Mouse (Mus musculus): ENCODE results near the gene Ano1.
A peak's percentile ranks its signal among the peaks of the same experiment; 100 is the strongest.

Ano1 gene

GRCm38 (mm10) chr7:144656261-144656967 lies 95.4 kb downstream of the Ano1 start:
- no peak for ATAC-seq (ENCODE audit: insufficient number of reproducible peaks, low FRiP score, low TSS enrichment)

GRCm38 (mm10) chr7:144653681-144654425 lies 97.9 kb downstream of the Ano1 start:
- ATAC-seq (ENCODE audit: insufficient number of reproducible peaks, low FRiP score, low TSS enrichment), result 0 out of 2 replicates have a peak, but pooled peaks have one; percentile 49

GRCm38 (mm10) chr7:144647547-144647946 lies 104.2 kb downstream of the Ano1 start:
- ATAC-seq (ENCODE audit: insufficient number of reproducible peaks, low FRiP score, low TSS enrichment), result no peak

GRCm38 (mm10) chr7:144640817-144641216 lies 111.0 kb downstream of the Ano1 start:
- ATAC-seq (ENCODE audit: insufficient number of reproducible peaks, low FRiP score, low TSS enrichment), result no peak

- no peak for ATAC-seq (ENCODE audit: insufficient number of reproducible peaks, low FRiP score, low TSS enrichment)
These were observed 115.8 kb downstream of the Ano1 start for GRCm38 (mm10) chr7:144636000-144636399.

- no peak for ATAC-seq (ENCODE audit: insufficient number of reproducible peaks, low FRiP score, low TSS enrichment)
These were observed 116.9 kb downstream of the Ano1 start for GRCm38 (mm10) chr7:144634875-144635274.

GRCm38 (mm10) chr7:144634450-144634849 lies 117.3 kb downstream of the Ano1 start:
- ATAC-seq (ENCODE audit: insufficient number of reproducible peaks, low FRiP score, low TSS enrichment), result no peak

- ATAC-seq (ENCODE audit: insufficient number of reproducible peaks, low FRiP score, low TSS enrichment), result no peak
These were observed 119.5 kb downstream of the Ano1 start for GRCm38 (mm10) chr7:144632321-144632720.

- ATAC-seq (ENCODE audit: insufficient number of reproducible peaks, low FRiP score, low TSS enrichment), result no peak
These were observed 121.2 kb downstream of the Ano1 start for GRCm38 (mm10) chr7:144630622-144631021.

- ATAC-seq (ENCODE audit: insufficient number of reproducible peaks, low FRiP score, low TSS enrichment), result no peak
These were observed 123.3 kb downstream of the Ano1 start for GRCm38 (mm10) chr7:144628334-144628915.

- ATAC-seq (ENCODE audit: insufficient number of reproducible peaks, low FRiP score, low TSS enrichment), result no peak
These were observed 124.0 kb downstream of the Ano1 start for GRCm38 (mm10) chr7:144627606-144628333.

GRCm38 (mm10) chr7:144626042-144626441 lies 125.7 kb downstream of the Ano1 start:
- no peak for ATAC-seq (ENCODE audit: insufficient number of reproducible peaks, low FRiP score, low TSS enrichment)

GRCm38 (mm10) chr7:144620721-144621681 lies 130.8 kb downstream of the Ano1 start:
- ATAC-seq (ENCODE audit: insufficient number of reproducible peaks, low FRiP score, low TSS enrichment), result no peak

- no peak for ATAC-seq (ENCODE audit: insufficient number of reproducible peaks, low FRiP score, low TSS enrichment)
These were observed 131.5 kb downstream of the Ano1 start for GRCm38 (mm10) chr7:144620315-144620714.

GRCm38 (mm10) chr7:144615343-144615742 lies 136.4 kb downstream of the Ano1 start:
- ATAC-seq (ENCODE audit: insufficient number of reproducible peaks, low FRiP score, low TSS enrichment), result no peak

- no peak for ATAC-seq (ENCODE audit: insufficient number of reproducible peaks, low FRiP score, low TSS enrichment)
These were observed 138.9 kb downstream of the Ano1 start for GRCm38 (mm10) chr7:144612829-144613228.

- no peak for ATAC-seq (ENCODE audit: insufficient number of reproducible peaks, low FRiP score, low TSS enrichment)
These were observed 139.4 kb downstream of the Ano1 start for GRCm38 (mm10) chr7:144612351-144612750.

- ATAC-seq (ENCODE audit: insufficient number of reproducible peaks, low FRiP score, low TSS enrichment), result no peak
These were observed 140.2 kb downstream of the Ano1 start for GRCm38 (mm10) chr7:144611595-144611994.

- no peak for ATAC-seq (ENCODE audit: insufficient number of reproducible peaks, low FRiP score, low TSS enrichment)
These were observed 142.2 kb downstream of the Ano1 start for GRCm38 (mm10) chr7:144609568-144609967.

- no peak for ATAC-seq (ENCODE audit: insufficient number of reproducible peaks, low FRiP score, low TSS enrichment)
These were observed 143.9 kb downstream of the Ano1 start for GRCm38 (mm10) chr7:144607862-144608261.

All from cerebellum, adult (tissue).